Mouse (Mus musculus): ENCODE data around the gene Zfp82. TPM values are rescaled to one million over a fixed set of nuclear protein-coding genes. Genes with fewer than 3 reads are reported as not detected.

Gene Zfp82
- total RNA-seq, 1 experiment: 5.8 TPM

DNA sequence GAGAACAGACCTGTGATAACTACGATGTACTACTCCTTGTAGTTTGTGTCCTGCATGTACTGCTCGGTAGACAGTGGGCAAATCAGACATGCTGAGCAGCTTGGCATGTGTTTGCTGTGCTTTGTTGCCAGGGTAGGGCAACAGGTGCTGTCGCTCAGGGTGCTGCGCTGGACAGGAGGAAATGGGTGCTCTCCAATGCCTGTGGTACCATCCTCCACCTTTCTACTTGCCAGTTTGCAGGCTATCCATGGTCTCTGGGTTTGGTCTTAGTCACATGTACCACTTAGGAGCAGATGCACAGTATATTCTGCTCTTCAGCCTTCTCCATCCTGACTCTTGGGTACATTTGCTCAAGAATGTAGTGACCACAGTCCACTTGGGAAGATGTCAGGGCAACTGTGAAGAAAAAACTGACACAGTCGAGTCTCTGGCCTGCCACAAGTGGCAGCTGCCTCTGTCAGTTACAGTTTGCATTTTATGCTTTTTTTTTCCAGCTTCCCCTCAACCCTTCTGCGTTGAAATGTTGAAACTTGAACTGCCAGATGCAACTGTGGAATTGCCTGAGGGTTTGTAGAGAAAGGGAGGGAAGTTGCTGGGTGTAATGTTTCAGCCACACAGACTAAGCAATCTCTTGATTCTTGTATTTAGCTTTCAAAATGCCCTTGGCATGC, 64.5 kb downstream of the Zfp82 start:
- no peak overlapping the region for H3K4me3 ChIP-seq (ENCODE audit: insufficient read depth in 1 of 2, low read depth in 1 of 2, low read length in 2 of 2, poor library complexity in 1 of 2, severe bottlenecking in 1 of 2)
- peaks cover 0 to 8% of the 10 kb centered on the region in 2 experiments; a peak in 1 of 4 replicates for H3K4me1 ChIP-seq (ENCODE audit: control insufficient read depth in 2 of 2, insufficient read depth in 2 of 2, low read length in 2 of 2, poor library complexity in 1 of 2)
- H3K36me3 ChIP-seq (ENCODE audit: control insufficient read depth, insufficient read depth, low read length, poor library complexity, severe bottlenecking): peaks cover 38% of the 10 kb centered on the region
- H3K9ac ChIP-seq (ENCODE audit: insufficient read depth, low read depth, low read length, poor library complexity, severe bottlenecking): no peak overlapping the region
- no peaks in the 10 kb centered on the region for H3K9me3 ChIP-seq (ENCODE audit: control insufficient read depth, insufficient read depth, low read depth, low read length)
- DNase-seq (ENCODE audit: low read depth, low spot score): no peak
- TF ChIP-seq CHD2 (IDR thresholded peaks at IDR 0.05; ENCODE audit: low read depth, low read length) (no peak), MAFK (IDR thresholded peaks at IDR 0.05; ENCODE audit: insufficient read depth, low read depth, low read length) (no peak), ZNF384 (IDR thresholded peaks at IDR 0.05; ENCODE audit: low read depth, low read length) (no peak), ZC3H11A (IDR thresholded peaks at IDR 0.05; ENCODE audit: borderline replicate concordance, low read depth, low read length) (no peak), HCFC1 (IDR thresholded peaks at IDR 0.05; ENCODE audit: borderline replicate concordance, insufficient read depth, low read length) (no peak)
- in situ Hi-C loops (cut with MboI; ENCODE audit: low sequenced_read_pairs in 2 of 2, unreplicated experiment in 2 of 2): no loop called here
- no peak overlapping the region for H3K27ac ChIP-seq (ENCODE audit: insufficient read depth, low read depth, low read length, poor library complexity, severe bottlenecking)

DNA sequence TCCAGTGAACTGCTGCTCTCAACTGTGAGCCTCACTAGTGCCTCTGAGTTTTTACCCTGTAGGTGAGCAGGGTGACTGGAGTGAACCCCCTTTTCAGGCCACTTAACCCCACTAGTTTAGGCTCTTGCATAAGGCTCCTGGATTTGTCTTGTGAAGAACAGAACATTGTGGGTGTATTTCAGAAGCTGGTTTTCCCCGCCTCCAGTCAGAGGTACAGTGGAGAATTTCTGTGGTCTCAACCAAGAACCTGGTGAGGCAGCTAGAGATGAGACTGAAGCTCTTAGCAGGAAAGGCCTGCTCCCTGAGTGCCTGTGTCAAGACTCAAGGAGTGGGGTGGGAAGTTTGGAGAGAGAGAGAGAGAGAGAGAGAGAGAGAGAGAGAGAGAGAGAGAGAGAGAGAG, 65.1 kb downstream of the Zfp82 start:
- H3K9me3 ChIP-seq (ENCODE audit: control insufficient read depth, insufficient read depth, low read depth, low read length): no peaks in the 10 kb centered on the region
- no peak overlapping the region for H3K9ac ChIP-seq (ENCODE audit: insufficient read depth, low read depth, low read length, poor library complexity, severe bottlenecking)
- no peak overlapping the region for H3K27ac ChIP-seq (ENCODE audit: insufficient read depth, low read depth, low read length, poor library complexity, severe bottlenecking)
- peaks cover 40% of the 10 kb centered on the region for H3K36me3 ChIP-seq (ENCODE audit: control insufficient read depth, insufficient read depth, low read length, poor library complexity, severe bottlenecking)
- H3K4me1 ChIP-seq (ENCODE audit: control insufficient read depth in 2 of 2, insufficient read depth in 2 of 2, low read length in 2 of 2, poor library complexity in 1 of 2): peaks cover 0 to 8% of the 10 kb centered on the region in 2 experiments; a peak in 1 of 4 replicates
- DNase-seq (ENCODE audit: low read depth, low spot score): no peak
- TF ChIP-seq ZC3H11A (IDR thresholded peaks at IDR 0.05; ENCODE audit: borderline replicate concordance, low read depth, low read length): no peak
- no peak for TF ChIP-seq MAFK (IDR thresholded peaks at IDR 0.05; ENCODE audit: insufficient read depth, low read depth, low read length)
- no peak for TF ChIP-seq CHD2 (IDR thresholded peaks at IDR 0.05; ENCODE audit: low read depth, low read length)
- no peak for TF ChIP-seq HCFC1 (IDR thresholded peaks at IDR 0.05; ENCODE audit: borderline replicate concordance, insufficient read depth, low read length)
- no peak for TF ChIP-seq ZNF384 (IDR thresholded peaks at IDR 0.05; ENCODE audit: low read depth, low read length)
- in situ Hi-C loops (cut with MboI; ENCODE audit: low sequenced_read_pairs in 2 of 2, unreplicated experiment in 2 of 2): no loop called here
- no peak overlapping the region for H3K4me3 ChIP-seq (ENCODE audit: insufficient read depth in 1 of 2, low read depth in 1 of 2, low read length in 2 of 2, poor library complexity in 1 of 2, severe bottlenecking in 1 of 2)

Other genes with a start within 250 kb of the Zfp82 start
- gene Zfp940, start 219.2 kb downstream of the Zfp82 start, total RNA-seq (2012; rRNA removed): 6.9 and 12.3 TPM in 2 replicates
- 5.6 and 6.9 TPM in 2 replicates for gene Zfp420, start 212.9 kb downstream of the Zfp82 start, total RNA-seq (2012; rRNA removed)
- 5.1 and 6.1 TPM in 2 replicates for gene Zfp27, start 166.3 kb downstream of the Zfp82 start, total RNA-seq (2012; rRNA removed)
- 5.1 and 5.4 TPM in 2 replicates for gene Zfp383, start 164.7 kb downstream of the Zfp82 start, total RNA-seq (2012; rRNA removed)
- 11.7 and 24.1 TPM in 2 replicates for gene Zfp74, start 118.8 kb downstream of the Zfp82 start, total RNA-seq (2012; rRNA removed)
- gene Zfp568, start 88.9 kb downstream of the Zfp82 start, total RNA-seq (2012; rRNA removed): 120 and 126 TPM in 2 replicates
- gene Zfp14, start 21.5 kb downstream of the Zfp82 start, total RNA-seq (2012; rRNA removed): 2.1 and 3.3 TPM in 2 replicates
- gene Gm26920, start 17.5 kb upstream of the Zfp82 start, total RNA-seq (2012; rRNA removed): 0.26 and 0.71 TPM in 2 replicates
- 13.1 and 16.3 TPM in 2 replicates for gene Zfp566, start 17.6 kb upstream of the Zfp82 start, total RNA-seq (2012; rRNA removed)
- 33.5 and 40.4 TPM in 2 replicates for gene Zfp260, start 21.9 kb upstream of the Zfp82 start, total RNA-seq (2012; rRNA removed)
- gene Zfp382, start 49.0 kb upstream of the Zfp82 start, total RNA-seq (2012; rRNA removed): 5.3 and 5.7 TPM in 2 replicates
- gene Zfp146, start 96.8 kb upstream of the Zfp82 start, total RNA-seq (2012; rRNA removed): 35.0 and 37.9 TPM in 2 replicates
- gene Cox7a1, start 111.2 kb upstream of the Zfp82 start, total RNA-seq (2012; rRNA removed): 54.8 and 57.8 TPM in 2 replicates
- 160 and 164 TPM in 2 replicates for gene Capns1, start 125.9 kb upstream of the Zfp82 start, total RNA-seq (2012; rRNA removed)
- 209 and 309 TPM in 2 replicates for gene Polr2i, start 159.0 kb upstream of the Zfp82 start, total RNA-seq (2012; rRNA removed)
- gene Tbcb, start 159.4 kb upstream of the Zfp82 start, total RNA-seq (2012; rRNA removed): 158 and 173 TPM in 2 replicates
- gene Ovol3, start 162.8 kb upstream of the Zfp82 start, total RNA-seq (2012; rRNA removed): not detected in 2 replicates
- gene Thap8, start 207.2 kb upstream of the Zfp82 start, total RNA-seq (2012; rRNA removed): 1.2 and 2.7 TPM in 2 replicates
- 21.6 and 30.5 TPM in 2 replicates for gene Wdr62, start 207.5 kb upstream of the Zfp82 start, total RNA-seq (2012; rRNA removed)
- 4.4 and 5.4 TPM in 2 replicates for gene Clip3, start 218.8 kb upstream of the Zfp82 start, total RNA-seq (2012; rRNA removed)
- gene Alkbh6, start 235.8 kb upstream of the Zfp82 start, total RNA-seq (2012; rRNA removed): 24.5 and 37.8 TPM in 2 replicates
- 14.5 and 25.5 TPM in 2 replicates for gene Syne4, start 241.9 kb upstream of the Zfp82 start, total RNA-seq (2012; rRNA removed)
- gene E130208F15Rik, start 248.8 kb upstream of the Zfp82 start, total RNA-seq (2012; rRNA removed): 1.9 and 3.3 TPM in 2 replicates

Data from ES-E14 (cell line).